Mouse (Mus musculus): ENCODE measurements around the gene Olfr26.
"Not testable (repeated sequence)": the region's sequence is repeated elsewhere in the genome, so short reads cannot be mapped to it uniquely, and the experiment has no call there.

Olfr26 gene

DNA sequence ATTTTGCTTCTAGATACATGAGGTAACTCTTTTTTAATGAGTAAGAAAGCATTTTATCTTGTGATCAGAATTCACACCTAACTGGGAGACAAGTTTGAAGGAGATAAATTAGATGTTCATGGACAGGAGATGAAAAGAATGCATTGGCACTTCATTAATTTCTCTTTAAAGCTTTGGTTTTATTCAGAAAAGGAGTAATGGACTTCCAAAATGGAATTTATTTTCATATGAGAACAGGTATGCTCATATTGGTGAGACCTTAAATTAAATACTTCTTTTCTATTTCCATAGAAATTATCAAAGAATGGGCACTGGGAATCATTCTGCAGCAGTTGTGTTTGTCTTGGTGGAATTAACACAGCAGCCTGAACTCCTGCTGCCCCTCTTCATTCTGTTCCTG, at the start of gene Olfr26:
TSS of gene Olfr26 (plus strand) at position 301 of the 400 bp plus-strand sequence.
- DNase-seq (ENCODE audit: low read depth), result no peak

DNA sequence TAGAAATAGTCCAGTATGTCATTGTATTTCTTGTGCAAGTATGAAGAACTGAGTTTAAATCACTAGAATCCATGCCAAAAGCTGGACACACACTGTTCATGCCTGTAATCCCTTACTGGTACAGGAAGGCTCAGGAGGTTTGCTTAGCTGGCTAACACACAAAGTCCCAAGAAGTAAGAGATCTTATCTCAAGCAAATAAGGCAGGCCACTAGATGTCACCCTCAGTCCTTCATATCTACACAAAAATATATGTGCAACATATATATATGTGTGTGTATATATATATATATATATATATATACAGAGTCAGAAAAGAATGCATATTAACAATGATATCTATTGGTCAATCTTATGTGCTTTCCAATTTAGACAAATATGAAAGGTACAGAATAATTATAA, 49.2 kb upstream of the Olfr26 start:
- no peak for DNase-seq (ENCODE audit: low read depth)

DNA sequence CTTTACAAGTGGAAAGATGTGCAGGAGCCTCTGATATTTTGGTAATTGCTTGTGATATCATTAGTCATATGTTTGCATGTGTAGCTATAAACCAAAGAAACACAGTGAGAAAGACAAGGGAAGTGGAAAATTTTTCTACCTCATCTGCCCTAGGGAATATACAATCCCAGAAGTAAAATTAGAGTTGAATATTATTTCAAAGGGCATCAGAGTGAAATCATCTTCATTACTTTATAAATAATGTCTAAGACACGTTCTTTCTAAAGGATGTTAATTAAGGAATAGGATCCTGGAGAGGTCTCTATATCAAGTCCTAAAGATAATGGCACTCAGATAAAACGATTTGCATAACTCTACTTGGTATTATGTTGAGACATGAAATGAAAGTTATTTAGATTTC, 40.5 kb upstream of the Olfr26 start, which contains the start of gene Olfr922:
TSS of gene Olfr922 (plus strand) at position 301 of the 400 bp plus-strand sequence.
- DNase-seq (ENCODE audit: low read depth), result no peak

DNA sequence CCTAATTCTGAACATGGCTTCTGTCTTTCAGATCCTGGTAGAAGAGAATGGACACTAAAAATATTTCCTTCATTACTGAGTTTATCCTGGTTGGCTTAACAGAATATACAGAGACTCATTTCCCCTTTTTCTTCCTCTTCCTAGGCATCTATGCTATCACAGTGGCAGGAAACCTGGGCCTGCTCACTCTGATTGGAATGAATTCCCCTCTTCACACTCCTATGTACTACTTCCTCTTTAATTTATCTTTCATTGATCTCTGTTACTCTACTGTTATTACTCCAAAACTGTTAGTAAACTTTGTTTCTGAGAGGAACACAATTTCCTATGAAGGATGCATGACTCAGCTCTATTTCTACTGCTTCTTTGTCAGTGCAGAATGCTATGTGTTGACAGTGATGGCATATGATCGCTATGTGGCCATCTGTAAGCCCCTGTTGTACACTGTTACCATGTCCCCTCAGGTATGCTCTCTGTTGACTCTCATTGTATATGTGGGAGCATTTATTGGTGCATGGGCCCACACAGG, 39.3 kb upstream of the Olfr26 start:
- no peak for DNase-seq (ENCODE audit: low read depth)

DNA sequence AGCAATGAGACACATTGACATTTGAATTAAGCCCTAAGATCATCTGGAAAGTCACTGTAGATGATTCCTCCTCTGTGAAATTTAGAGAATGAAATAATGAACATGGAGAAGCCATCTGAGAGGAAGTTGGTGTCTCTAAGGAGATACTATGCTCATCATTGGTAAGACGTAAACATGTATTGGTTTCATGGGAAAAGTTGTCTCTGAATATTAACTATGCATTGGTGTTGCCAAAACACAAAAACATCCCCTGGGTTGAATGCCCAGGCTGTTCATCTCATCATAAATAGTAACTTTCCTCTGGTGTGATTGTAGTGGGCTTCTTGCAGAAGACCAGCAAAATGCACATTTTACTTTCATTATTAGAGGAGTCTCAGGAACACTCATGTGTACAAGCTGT, 28.6 kb upstream of the Olfr26 start, which contains the start of gene Olfr923:
TSS of gene Olfr923 (plus strand) at position 301 of the 400 bp plus-strand sequence.
- no peak for DNase-seq (ENCODE audit: low read depth)

DNA sequence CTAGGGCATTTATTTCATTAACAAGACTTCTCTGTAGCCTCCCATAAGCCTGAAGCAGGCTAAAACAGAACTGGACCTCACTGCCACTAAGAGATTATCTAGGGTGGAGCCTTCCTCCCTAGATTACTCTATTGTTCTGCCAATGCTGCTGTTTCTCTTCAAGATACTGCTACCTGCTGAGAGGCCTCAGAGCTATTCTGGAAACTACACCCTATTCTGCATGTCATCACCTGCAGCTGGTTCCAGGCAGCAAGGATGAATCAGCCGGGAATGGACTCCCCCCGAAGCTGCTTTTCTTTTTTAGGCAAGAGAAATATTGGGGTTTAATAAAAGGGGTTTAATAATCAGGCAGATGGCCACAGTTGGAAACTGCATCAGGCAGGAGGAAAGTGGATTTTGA, 21.8 kb upstream of the Olfr26 start:
- no peak for DNase-seq (ENCODE audit: low read depth)

DNA sequence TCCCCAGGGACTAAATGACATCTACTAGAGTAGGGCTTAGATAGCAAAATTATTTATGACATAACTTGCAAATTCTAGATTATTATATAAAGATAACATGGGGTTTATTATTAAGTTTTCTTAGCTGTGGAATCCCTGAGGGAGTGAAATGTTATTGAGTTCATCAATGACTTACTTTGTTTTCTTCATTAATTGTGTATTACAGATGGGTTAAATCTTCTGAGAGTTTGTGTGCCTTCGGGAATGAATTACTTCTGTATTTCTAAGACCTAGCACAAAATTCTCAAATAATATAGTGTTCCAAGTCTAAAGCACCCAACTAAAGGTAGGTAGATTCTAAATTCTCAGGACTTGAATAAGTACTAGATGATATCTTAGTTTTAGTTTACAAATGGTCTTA, 10.7 kb upstream of the Olfr26 start, which contains the start of gene Olfr924:
TSS of gene Olfr924 (plus strand) at position 301 of the 400 bp plus-strand sequence.
- DNase-seq (ENCODE audit: low read depth), result no peak

GRCm38 (mm10) chr9:38874880-38875279, 20.0 kb downstream of the Olfr26 start:
- DNase-seq (ENCODE audit: low read depth), result not testable (repeated sequence)

GRCm38 (mm10) chr9:38876826-38877225, 22.0 kb downstream of the Olfr26 start, which contains the start of gene Olfr926:
Gene Olfr926, plus strand, starts transcription at chr9:38877126.
- no peak for DNase-seq (ENCODE audit: low read depth)

Measured in c-Kit-positive CD71-positive TER-119-negative erythroid progenitor cells, embryonic 14.5 days (primary cell).